Mouse (Mus musculus) megakaryocyte-erythroid progenitor cell, adult 5-6 weeks (primary cell): ENCODE measurements at regions not wholly inside any gene's neighbourhood (a gene's known extent, or its start where the extent isn't known, plus 50 kb on each side); places are given as distances from the start of the nearest gene placed in this dataset.

Experiments used
- ATAC-seq: replicated peaks from 2 replicates; pipeline ENCODE4 v1.8.0; 2016; ENCODE audit warnings: mild to moderate bottlenecking, inconsistent platforms; ENCODE audit not compliant: severe bottlenecking, poor library complexity, low FRiP score, low TSS enrichment

DNA sequence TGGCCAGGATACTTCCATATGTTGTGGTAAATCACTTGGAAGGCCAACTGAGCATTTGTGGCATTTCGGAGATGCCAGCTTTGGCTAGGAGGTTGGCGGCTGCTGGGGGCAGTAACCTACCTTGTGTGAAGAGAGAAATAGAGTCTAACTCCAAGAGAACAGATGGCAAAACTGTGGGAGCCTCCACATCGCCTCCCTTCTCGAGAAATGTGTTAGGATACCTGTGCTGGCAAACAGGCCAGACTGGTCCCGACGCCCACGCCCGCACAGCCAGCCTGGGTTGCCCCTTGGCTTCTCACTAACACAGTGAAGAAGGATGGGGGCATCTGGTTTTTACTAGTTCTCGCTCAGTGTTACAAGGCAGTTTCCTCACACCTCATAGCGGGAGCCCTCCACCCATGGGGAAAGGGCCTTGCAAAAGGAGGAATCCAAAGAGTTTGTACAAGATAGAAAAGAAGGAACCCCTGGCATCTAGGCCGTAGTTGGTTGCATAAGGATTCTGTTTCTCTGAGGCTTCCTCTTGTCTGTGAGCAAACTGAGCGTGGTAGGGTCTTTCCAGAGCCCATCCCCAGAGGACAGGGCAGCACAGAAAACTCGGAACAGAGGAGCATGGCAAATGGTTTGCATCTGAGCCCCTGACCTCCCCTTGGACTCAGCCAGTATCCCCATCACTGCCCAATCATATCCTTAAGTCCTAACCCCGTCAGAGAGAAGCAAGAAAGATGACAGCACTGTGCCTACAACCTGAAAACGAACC, 330.5 kb upstream of the Jarid2 start:
- no peak for ATAC-seq

DNA sequence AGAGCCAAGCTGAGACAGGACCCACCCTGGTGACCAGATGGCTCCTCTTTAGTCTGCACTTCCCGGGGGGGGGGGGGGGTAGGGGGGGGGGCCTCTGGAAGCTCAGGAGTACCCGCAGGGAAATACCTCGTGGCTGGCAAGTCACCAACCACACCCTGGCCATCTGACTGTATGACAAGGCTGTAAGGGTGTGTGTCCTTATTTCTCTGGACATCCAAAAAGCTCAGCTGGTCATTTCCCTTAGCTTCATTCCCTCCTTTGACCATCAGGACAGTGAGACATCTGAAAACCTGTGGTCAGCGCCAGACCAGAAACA, 329.9 kb upstream of the Jarid2 start:
- ATAC-seq: no peak

DNA sequence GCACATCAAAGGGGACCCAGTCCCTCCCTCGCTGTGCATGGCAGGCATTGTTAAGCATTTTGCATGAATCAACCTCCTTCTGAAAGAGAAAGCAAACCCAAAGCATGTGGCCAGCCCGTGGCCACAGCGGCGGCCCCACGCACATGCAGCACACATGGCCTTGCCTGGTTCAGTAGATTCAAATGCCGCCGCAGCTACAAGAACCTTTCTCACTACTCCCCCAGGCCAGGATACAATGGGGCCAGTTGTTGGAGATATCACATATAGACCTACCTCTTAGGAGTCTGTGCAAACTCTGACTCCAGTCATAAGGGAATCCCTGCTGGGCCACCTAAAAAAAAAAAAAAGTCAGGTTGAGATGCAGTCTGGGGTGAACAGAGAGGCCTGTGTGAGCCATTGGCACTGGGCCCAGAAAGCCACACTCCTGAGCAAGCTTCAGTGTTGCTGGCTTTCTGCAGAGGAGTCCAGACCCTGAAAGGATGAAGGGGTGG, 329.4 kb upstream of the Jarid2 start:
- ATAC-seq: no peak

DNA sequence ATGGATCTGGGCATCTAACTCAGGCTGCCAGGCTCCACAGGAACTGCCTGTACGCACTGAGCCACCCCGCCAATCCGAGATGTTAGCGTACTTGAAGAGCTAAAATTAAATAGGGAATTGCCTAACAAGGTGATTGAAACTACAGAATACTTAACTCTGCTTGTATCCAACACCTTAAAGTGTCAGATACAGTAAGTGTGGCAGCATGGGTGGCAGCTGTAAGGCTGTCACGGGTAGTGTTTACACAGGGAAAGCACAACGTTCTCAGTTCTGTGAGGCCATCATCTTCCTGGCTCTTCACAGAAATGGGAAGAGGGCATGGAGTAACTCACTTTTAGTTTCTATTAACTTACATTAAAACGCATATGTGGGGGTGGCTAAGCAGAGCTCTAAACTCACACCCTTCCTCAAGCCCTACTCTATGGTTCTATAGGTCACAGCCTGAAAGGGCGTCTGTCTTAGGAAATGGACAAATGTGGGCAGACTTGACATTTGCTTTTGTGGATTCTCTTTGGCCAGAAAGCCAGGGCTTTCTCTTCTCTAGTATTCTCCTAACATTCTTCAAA, 325.2 kb upstream of the Jarid2 start:
- no peak for ATAC-seq

DNA sequence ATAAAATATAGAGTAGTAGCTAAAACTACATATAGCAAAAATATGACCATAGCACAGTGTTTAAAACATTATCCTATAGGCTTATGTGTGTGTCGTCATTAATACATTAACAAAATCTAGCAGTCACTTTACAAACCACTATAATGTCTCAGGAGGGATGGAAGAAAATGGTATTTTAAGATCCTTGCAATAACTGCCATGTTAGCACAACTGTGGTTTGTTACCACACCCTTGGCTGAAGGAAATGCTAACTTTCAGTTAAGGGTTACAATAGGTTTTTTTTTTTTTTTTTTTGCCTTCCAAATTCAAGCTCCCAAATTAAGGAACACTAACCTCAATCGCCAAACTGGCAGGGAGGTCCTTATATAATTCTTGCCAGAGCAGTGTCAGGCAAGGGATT, 322.0 kb upstream of the Jarid2 start:
- ATAC-seq: no peak

DNA sequence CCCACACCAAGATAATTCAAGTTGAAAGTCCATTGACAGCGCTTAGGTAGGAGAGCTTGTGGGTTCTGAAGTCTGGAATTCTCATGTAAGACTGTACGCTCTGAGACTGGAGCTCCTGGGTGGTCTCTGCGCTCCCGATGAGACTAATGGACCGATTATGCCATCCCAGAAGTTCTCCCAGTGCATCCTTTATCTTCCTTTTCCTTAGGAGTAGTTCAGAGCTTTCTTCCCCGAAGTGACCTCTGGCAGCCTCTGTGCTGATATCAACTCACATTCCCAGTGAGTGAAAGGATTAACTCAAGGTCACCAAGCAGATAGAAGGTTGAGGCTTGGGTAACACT, 320.7 kb upstream of the Jarid2 start:
- no peak for ATAC-seq

DNA sequence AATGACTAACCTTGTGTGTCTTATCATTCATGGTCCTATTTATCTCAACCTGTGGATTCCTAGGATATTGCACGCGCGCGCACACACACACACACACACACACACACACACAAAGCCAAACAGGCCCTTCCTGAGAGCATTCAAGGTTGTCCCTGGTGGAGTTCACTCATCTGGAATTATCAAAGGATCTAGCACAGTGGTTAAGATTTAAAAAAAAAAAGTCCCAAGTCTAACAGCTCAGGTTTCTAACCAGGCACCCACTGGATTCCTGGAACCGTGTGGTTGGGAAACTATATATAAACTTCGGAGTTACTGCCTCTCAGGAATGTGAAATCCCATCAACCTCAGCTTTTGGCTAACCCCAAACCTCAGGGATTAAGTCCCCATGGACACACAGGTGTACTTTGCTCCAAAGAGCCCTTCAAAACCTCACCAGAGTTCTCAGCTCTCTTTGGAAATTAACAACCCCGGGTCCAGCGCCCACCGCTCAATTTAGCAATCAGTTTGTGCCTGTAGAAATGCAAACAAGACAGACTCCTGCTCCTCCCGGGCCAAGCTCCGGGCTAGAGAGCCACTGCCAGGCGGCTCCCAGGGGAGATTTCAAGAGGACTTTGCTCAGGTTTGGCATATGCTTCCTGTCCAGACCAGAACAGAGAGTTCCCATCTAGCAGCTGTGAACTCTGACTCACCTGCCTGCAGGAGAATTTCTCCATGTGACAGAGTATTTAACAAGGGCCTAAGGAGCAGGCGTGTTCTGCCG, 320.1 kb upstream of the Jarid2 start:
- ATAC-seq: no peak

DNA sequence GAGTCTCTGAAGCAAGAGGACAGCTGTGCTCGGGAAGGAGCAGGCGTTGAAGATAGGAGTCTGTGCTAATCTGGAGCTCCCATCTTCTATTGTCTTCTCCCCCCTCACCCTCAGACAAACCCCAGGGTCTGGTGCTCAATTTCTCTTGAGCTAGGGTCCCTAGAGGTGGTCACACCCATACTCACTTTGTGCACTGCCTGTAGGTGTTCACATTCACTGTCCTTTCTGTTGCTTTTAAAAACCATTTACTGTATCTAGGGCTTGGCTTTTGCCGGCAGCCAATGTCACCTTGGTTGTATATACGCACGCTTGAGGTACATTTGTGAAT, 319.6 kb upstream of the Jarid2 start:
- ATAC-seq: no peak

DNA sequence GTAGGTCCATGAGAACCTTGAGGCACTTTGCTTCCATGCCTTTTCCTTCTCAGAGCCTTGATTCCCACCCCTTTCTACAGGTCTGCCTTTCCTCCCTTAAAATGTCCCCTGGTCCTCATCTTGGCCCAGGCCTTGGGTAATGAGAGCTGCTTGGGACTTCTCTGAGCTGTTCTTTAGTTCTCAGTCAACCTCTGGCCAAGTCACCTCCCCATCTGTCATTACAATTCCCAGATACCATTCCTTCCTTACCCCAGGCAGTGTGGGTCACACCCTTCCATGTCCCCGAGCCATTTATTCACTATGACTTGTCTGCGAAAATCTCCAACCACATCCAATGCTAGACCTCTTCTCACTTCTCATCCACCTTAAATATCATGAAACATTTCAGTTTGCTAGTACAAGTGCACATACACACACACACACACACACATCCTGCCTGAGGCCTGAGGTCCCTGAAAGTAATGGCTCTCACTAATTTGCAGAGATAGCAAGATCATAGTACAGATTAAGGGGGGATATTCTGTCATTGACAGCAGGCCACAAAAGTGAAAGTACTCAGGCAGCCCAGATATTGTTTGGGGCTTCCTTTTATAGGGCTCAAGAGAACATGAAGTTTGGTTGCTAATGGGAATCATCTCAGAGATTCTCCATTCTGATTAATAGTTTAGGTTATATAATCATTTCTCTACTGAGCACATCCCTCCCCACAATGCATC, 317.3 kb upstream of the Jarid2 start:
- ATAC-seq: no peak

DNA sequence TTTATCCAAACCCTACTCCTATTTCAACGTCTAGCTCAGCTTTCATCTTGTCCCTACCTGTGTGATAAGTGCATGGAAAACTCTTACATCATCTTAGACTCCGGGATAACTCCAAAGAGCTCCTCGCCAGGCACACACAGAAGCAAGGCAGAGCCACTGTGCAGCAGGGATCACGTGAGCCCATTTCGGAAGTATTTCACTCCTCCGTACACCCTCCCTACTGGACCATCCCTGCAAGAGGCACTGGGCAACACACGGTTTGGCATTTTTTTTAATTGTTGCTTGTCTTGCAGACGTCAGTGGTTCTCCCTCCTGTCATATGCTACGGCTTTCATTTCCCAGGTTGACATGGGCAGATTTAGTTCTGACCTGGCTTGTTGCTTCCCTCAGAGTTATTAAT, 316.0 kb upstream of the Jarid2 start:
- no peak for ATAC-seq

DNA sequence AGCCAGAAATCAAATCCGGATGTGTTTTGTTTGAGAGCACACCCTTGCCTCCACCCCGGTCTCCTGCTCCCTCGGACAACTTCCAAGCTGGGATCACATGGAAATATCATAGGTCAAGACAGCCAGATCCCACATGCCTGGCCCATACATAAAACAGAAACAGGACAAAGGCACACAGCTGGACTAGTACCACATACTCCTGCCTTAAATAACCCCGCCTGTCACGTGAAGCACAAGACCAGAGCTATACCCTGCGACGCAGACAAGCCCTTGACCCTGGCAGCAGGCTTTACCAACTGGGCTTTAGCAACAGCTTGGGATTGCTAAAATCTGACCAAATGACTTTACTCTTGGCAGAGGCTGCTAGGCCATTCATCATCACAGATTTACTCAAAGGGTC, 313.3 kb upstream of the Jarid2 start:
- ATAC-seq: no peak

DNA sequence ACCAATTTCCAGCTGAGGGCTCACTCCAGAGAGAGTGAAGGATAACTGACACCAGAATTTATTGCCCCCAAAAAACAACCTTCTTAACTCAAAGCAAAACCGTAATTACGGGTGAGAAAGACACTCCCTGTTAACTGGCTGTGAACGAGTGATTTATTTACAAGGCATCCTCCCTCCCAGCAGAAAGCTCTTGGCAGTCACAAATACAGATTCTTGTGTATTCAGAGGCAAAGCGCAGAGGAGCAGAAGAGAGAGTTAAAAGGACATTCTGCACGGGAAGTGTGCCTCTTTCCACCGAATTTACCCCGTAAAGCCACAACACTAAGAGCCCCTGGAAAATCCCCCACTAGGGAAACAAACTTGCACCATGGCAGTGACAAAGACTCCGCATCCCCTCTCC, 312.3 kb upstream of the Jarid2 start:
- ATAC-seq: no peak

DNA sequence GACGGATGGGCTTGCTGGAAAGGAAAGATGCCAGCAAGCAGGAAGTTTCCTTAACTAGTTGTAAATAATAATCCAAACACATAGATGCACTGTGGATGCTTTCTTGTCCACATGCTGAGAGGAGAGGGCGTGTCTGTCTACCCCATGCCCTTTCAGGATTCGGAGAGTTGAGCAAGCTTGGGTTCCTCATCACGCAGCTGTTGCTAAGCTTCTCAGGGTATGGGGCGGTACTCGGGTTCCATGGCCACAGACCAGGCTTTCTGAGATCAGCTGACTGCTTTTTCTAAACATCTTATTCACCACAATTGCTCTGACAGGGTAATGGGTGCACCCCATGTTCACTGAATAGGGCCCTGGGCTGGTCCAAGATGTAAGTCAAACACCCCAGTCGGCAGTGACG, 310.2 kb upstream of the Jarid2 start:
- no peak for ATAC-seq

DNA sequence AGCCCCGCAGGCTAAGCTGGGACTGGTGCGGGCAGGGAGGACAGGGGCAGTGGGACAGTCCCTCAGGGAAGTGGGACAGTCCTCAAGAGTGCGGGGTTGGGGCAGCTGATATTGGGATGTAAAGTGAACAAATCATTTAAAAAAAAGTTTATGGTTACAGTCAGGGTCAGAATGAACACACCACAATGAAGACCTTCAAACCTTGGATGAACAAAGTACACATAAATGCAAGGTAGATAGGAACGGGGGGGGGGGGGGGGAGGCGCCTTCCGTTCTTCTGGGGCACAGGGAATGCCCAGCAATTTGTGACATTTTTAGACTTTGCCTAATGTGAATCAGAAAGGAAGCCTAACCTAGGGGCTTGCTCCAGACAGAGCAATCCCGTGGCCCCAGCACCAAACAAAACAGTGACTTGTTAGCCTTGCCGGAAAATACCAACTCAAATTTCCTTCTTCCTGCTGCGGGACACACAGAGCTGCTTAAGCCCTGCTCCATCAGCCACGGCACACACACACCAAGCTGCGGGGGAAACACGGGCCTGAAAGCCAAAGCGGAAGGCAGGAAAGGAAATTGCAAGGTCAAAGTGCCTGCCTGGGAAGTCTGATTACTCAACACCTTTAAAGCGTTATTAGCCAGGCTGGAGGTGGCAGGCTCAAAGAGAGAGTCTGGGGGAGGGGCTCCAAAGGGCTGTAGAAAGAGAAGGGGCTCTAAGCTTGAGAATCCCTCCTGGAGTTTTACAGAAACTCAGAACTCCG, 309.6 kb upstream of the Jarid2 start:
- no peak for ATAC-seq

DNA sequence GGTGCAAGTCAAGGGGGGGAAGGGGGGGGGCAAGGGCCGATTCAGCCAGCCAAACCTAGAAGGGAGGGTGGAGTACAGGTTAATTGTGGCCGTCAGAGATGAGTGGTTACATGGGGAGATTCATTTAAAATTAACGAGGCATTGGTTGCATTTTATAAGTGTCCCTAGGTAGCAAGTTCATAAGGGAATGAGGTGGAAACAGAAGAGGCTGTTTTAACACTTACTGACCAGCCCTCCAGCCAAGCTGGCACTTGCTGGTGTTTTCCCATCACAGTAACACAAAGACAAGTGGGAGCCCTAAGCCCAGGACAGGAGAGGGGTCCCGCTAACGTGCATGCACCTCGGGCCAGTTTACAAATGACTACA, 309.1 kb upstream of the Jarid2 start:
- no peak for ATAC-seq

DNA sequence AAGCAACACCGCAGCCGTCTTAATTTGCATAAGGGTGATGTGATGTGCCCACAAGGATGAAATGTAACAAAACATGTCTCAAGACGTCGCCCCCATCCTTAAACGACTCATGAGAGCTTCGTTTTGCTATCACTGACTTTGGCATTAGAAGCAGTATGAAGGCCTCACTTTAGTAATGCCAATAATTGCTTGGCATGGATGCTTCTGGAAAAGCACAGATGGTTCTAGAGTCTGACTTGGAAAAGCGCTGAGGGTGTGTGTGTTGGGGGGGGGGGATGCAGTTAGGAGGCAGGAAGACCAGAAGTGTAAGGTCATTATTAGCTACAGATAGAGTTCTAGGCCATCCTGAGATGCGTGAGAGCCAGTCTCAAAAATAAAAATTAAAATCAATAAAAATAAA, 308.3 kb upstream of the Jarid2 start:
- no peak for ATAC-seq

DNA sequence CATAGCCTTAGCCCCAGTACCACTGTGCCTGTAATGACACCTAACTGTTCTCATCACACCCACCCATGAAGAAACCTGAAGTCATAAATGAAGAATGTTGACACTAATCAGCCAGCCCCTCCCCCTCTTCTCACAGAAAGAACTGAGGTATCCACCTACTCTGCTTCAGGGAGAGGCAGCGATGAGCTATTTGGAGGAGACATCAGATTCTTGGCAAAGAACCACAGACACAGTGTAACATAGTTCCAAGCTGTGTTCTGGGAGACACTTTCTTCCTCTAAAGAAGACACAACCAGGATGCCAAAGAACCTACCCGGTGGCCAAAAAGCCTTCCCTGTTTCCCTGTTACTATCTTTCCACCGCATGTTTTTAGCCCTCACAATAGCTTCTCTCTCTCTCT, 307.8 kb upstream of the Jarid2 start:
- no peak for ATAC-seq

DNA sequence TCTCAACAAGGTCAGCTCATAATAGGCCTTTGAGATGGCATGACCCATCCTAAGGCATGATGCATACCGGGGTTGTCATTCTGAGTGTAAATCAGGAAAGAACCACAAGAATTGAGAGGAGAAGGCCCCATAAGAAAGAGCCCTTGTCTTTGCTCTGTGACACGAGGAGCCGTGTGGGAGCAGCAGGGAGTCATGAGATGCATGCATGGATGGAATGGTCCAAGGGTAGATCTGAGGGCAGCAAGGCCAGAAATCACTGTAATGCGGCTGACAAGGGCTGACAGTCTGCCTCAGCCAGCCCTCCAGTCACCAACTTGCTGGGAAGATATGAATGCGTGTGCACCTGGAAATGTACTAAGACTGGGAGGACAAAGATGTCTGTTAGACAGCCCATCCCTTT, 307.4 kb upstream of the Jarid2 start:
- ATAC-seq: no peak

DNA sequence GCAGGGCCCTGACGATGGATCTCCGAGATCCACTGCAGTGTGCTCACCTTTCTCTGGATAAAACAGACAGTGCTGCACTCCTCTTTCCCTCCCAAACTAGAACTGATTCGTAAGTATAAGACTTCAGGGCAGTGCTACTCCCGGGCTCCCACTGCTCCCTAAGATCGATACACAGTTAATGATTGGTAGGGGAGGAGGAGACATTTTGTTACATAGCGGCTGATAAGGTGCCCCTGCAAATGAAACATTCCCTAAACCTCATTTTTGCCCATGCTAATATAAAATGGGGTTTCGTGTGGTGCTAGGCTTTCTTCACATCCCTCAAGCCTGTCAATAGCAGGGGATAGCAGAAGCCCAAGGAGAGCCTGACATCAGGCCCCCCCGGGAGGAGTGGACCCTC, 298.8 kb upstream of the Jarid2 start:
- no peak for ATAC-seq

DNA sequence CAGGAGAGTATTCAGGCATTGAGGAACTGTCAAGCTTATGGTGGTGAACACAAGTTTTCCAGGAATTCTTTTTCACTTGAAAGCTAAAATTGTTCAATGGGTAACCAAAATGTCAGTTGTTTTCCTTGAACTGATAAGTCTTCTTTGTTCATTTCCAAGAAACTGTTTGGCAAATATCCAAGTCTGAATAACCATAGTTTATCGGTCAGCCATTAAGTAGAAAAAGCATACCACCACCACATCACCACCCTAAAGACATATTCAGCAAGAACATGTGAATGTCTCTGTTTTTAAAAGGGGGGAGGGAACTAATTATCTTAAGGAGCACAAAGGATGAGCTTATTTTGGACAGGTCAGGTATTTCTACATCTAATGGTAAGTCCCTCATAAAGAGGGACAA, 291.6 kb upstream of the Jarid2 start:
- no peak for ATAC-seq
